Mouse (Mus musculus) urinary bladder, postnatal 14 days (tissue): ENCODE results near the gene Wipf2.

Source experiments
- DNase-seq: peaks from one replicate; pipeline ENCODE4 v3.0.0; 2021; ENCODE audit warnings: low spot score

The Wipf2 gene

GRCm38 (mm10) chr11:98944897-98945604 is 81.6 kb downstream of the Wipf2 start:
- no peak for DNase-seq

- DNase-seq = peak; percentile 18
Measured at GRCm38 (mm10) chr11:98945605-98945977, 82.2 kb downstream of the Wipf2 start.

- DNase-seq = no peak
Measured at GRCm38 (mm10) chr11:98947969-98948569, 84.6 kb downstream of the Wipf2 start.

- DNase-seq = peak; percentile 7
Measured at GRCm38 (mm10) chr11:98949242-98949957, 86.0 kb downstream of the Wipf2 start.

- no peak for DNase-seq
Measured at GRCm38 (mm10) chr11:98949958-98950460, 86.6 kb downstream of the Wipf2 start.

- DNase-seq = no peak
Measured at GRCm38 (mm10) chr11:98950484-98950883, 87.0 kb downstream of the Wipf2 start.

- peak; percentile 86 for DNase-seq
Measured at GRCm38 (mm10) chr11:98951026-98951906, 87.8 kb downstream of the Wipf2 start.

GRCm38 (mm10) chr11:98952111-98952510 is 88.7 kb downstream of the Wipf2 start:
- DNase-seq = no peak

- no peak for DNase-seq
Measured at GRCm38 (mm10) chr11:98952736-98953135, 89.3 kb downstream of the Wipf2 start.

- no peak for DNase-seq
Measured at GRCm38 (mm10) chr11:98953361-98953760, 89.9 kb downstream of the Wipf2 start.

- no peak for DNase-seq
Measured at GRCm38 (mm10) chr11:98953835-98954320, 90.4 kb downstream of the Wipf2 start.

- DNase-seq = peak; percentile 83
Measured at GRCm38 (mm10) chr11:98954373-98954772, 90.9 kb downstream of the Wipf2 start.
